Mouse (Mus musculus): ENCODE measurements around the gene Ppara. TPM values are rescaled to one million over a fixed set of nuclear protein-coding genes. Genes with fewer than 3 reads are reported as not detected.

Ppara gene
- total and polyA plus RNA-seq, 3 experiments: 12.9 to 60.7 (median 53.1) TPM

DNA sequence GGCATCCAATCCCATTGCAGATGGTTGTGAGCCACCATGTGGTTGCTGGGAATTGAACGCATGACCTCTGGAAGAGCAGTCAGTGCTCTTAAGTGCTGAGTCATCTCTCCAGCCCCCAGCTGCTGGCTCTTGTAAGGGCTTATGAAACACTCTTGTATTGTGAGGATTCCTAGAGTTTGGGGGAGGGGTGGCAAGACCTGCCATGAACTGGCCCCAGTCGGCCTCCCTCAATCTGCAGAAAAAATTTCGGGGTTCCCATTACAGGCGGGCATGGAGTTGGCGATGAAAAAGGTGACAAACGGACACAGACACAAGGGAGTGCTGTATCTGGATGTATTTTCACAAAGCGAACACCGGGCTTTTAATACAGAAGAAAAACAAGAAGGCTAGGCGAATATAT is 21.4 kb upstream of the Ppara start:
- Histone ChIP-seq H3K27me3 (ENCODE audit: control insufficient read depth, insufficient read depth, low read length) (no peaks in the 10 kb centered on the region), H3K27ac (no peak overlapping the region), H3K9ac (ENCODE audit: low read depth, low read length) (no peak overlapping the region), H3K36me3 (ENCODE audit: control insufficient read depth, insufficient read depth, low read length) (no peaks in the 10 kb centered on the region), H3K4me1 (ENCODE audit: control insufficient read depth, insufficient read depth, low read length) (peaks cover 9% of the 10 kb centered on the region), H3K79me2 (replicated peaks; ENCODE audit: control insufficient read depth, insufficient read depth, low read length) (no peaks in the 10 kb centered on the region), H3K4me3 (no peak overlapping the region)
- TF ChIP-seq EP300 (IDR thresholded peaks at IDR 0.05; ENCODE audit: insufficient read depth, low read depth, low read length): no peak
- TF ChIP-seq CTCF (IDR thresholded peaks at IDR 0.05): no peak
- TF ChIP-seq POLR2A (IDR thresholded peaks at IDR 0.05; ENCODE audit: insufficient read depth, low read depth, low read length): no peak
- 88% methylated on average over 9 of the region's 9 CpGs for WGBS
- DNase-seq: no peak
- intact Hi-C loops (cut with DNase I): no loop called here

- Histone ChIP-seq H3K79me2 (replicated peaks; ENCODE audit: control insufficient read depth, insufficient read depth, low read length) (no peaks in the 10 kb centered on the region), H3K4me1 (ENCODE audit: control insufficient read depth, insufficient read depth, low read length) (peaks cover under 1% of the 10 kb centered on the region; the same call in 1 of the 2 replicates), H3K27me3 (ENCODE audit: control insufficient read depth, insufficient read depth, low read length) (no peaks in the 10 kb centered on the region), H3K27ac (no peak overlapping the region), H3K36me3 (ENCODE audit: control insufficient read depth, insufficient read depth, low read length) (no peaks in the 10 kb centered on the region), H3K9ac (ENCODE audit: low read depth, low read length) (no peak overlapping the region), H3K4me3 (no peak overlapping the region)
- TF ChIP-seq CTCF (IDR thresholded peaks at IDR 0.05): no peak
- TF ChIP-seq POLR2A (IDR thresholded peaks at IDR 0.05; ENCODE audit: insufficient read depth, low read depth, low read length): no peak
- no peak for TF ChIP-seq EP300 (IDR thresholded peaks at IDR 0.05; ENCODE audit: insufficient read depth, low read depth, low read length)
- intact Hi-C loops (cut with DNase I): loop anchor here (5.0 kb wide), 2 partner anchors 97 to 322 kb away; partner anchors contain the start of gene Cdpf1
- 88% methylated on average over 3 of the region's 3 CpGs for WGBS
- no peak for DNase-seq
Observed at GRCm38 (mm10) chr15:85715059-85715458, 19.7 kb upstream of the Ppara start.

- intact Hi-C loops (cut with DNase I): loop anchor here (1.0 to 5.0 kb wide), 3 partner anchors 96 to 321 kb away; partner anchors contain the start of gene Cdpf1
- WGBS: 5% methylated on average over 7 of the region's 7 CpGs
- TF ChIP-seq POLR2A (IDR thresholded peaks at IDR 0.05; ENCODE audit: insufficient read depth, low read depth, low read length): no peak
- TF ChIP-seq CTCF (IDR thresholded peaks at IDR 0.05): peak; percentile 91
- TF ChIP-seq EP300 (IDR thresholded peaks at IDR 0.05; ENCODE audit: insufficient read depth, low read depth, low read length): peak; percentile 96
- Histone ChIP-seq H3K27ac (no peak overlapping the region), H3K4me1 (ENCODE audit: control insufficient read depth, insufficient read depth, low read length) (no peaks in the 10 kb centered on the region), H3K9ac (ENCODE audit: low read depth, low read length) (no peak overlapping the region), H3K36me3 (ENCODE audit: control insufficient read depth, insufficient read depth, low read length) (no peaks in the 10 kb centered on the region), H3K27me3 (ENCODE audit: control insufficient read depth, insufficient read depth, low read length) (no peaks in the 10 kb centered on the region), H3K4me3 (no peak overlapping the region), H3K79me2 (replicated peaks; ENCODE audit: control insufficient read depth, insufficient read depth, low read length) (no peaks in the 10 kb centered on the region)
- peak; percentile 79 to 88 for DNase-seq
Observed at GRCm38 (mm10) chr15:85716045-85716444, 18.7 kb upstream of the Ppara start.

GRCm38 (mm10) chr15:85716591-85716990 is 18.2 kb upstream of the Ppara start:
- Histone ChIP-seq H3K9ac (ENCODE audit: low read depth, low read length) (no peak overlapping the region), H3K27ac (peak overlapping the region; percentile 38), H3K4me3 (no peak overlapping the region), H3K36me3 (ENCODE audit: control insufficient read depth, insufficient read depth, low read length) (no peaks in the 10 kb centered on the region), H3K79me2 (replicated peaks; ENCODE audit: control insufficient read depth, insufficient read depth, low read length) (no peaks in the 10 kb centered on the region), H3K27me3 (ENCODE audit: control insufficient read depth, insufficient read depth, low read length) (no peaks in the 10 kb centered on the region), H3K4me1 (ENCODE audit: control insufficient read depth, insufficient read depth, low read length) (no peaks in the 10 kb centered on the region)
- 72% methylated on average over 5 of the region's 5 CpGs for WGBS
- TF ChIP-seq CTCF (IDR thresholded peaks at IDR 0.05) (no peak), POLR2A (IDR thresholded peaks at IDR 0.05; ENCODE audit: insufficient read depth, low read depth, low read length) (no peak), EP300 (IDR thresholded peaks at IDR 0.05; ENCODE audit: insufficient read depth, low read depth, low read length) (no peak)
- intact Hi-C loops (cut with DNase I): loop anchor here (1.0 to 5.0 kb wide), 3 partner anchors 96 to 321 kb away; partner anchors contain the start of gene Cdpf1
- DNase-seq: no peak

DNA sequence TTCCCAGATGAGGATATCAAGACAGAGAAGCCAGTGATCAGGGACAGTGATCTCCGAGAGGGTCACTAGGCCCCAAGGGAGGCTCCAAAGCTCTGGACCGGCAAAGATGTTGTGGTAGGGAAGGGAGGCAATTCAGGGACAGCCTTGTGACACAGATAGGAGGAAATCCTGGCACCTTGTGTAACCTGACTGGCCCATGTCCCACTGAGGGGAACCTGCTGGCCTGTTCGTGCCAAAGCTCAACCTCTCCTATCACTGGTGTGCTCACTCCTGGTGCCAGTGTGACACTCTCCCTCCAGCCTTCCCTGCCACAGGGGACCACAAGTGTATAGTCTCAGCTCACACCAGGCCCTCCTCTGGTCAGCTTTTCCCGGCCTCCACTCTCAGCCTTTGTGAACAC is 17.8 kb upstream of the Ppara start:
- Histone ChIP-seq H3K27me3 (ENCODE audit: control insufficient read depth, insufficient read depth, low read length) (no peaks in the 10 kb centered on the region), H3K79me2 (replicated peaks; ENCODE audit: control insufficient read depth, insufficient read depth, low read length) (no peaks in the 10 kb centered on the region), H3K9ac (ENCODE audit: low read depth, low read length) (no peak overlapping the region), H3K4me3 (no peak overlapping the region), H3K4me1 (ENCODE audit: control insufficient read depth, insufficient read depth, low read length) (no peaks in the 10 kb centered on the region), H3K27ac (peak overlapping the region; percentile 38), H3K36me3 (ENCODE audit: control insufficient read depth, insufficient read depth, low read length) (no peaks in the 10 kb centered on the region)
- WGBS: 36% methylated on average over 4 of the region's 4 CpGs
- TF ChIP-seq CTCF (IDR thresholded peaks at IDR 0.05) (no peak), POLR2A (IDR thresholded peaks at IDR 0.05; ENCODE audit: insufficient read depth, low read depth, low read length) (no peak), EP300 (IDR thresholded peaks at IDR 0.05; ENCODE audit: insufficient read depth, low read depth, low read length) (peak; percentile 89)
- DNase-seq: peak in 1 of 2 experiments; percentile 63
- intact Hi-C loops (cut with DNase I): loop anchor here (5.0 kb wide), 2 partner anchors 95 to 320 kb away; partner anchors contain the start of gene Cdpf1

GRCm38 (mm10) chr15:85717800-85718199 is 17.0 kb upstream of the Ppara start:
- Histone ChIP-seq H3K27ac (peak overlapping the region; percentile 40), H3K27me3 (ENCODE audit: control insufficient read depth, insufficient read depth, low read length) (no peaks in the 10 kb centered on the region), H3K4me3 (no peak overlapping the region), H3K79me2 (replicated peaks; ENCODE audit: control insufficient read depth, insufficient read depth, low read length) (no peaks in the 10 kb centered on the region), H3K36me3 (ENCODE audit: control insufficient read depth, insufficient read depth, low read length) (no peaks in the 10 kb centered on the region), H3K4me1 (ENCODE audit: control insufficient read depth, insufficient read depth, low read length) (no peaks in the 10 kb centered on the region), H3K9ac (ENCODE audit: low read depth, low read length) (no peak overlapping the region)
- 51% methylated on average over 2 of the region's 2 CpGs for WGBS
- DNase-seq: peak in 1 of 2 experiments; percentile 46
- intact Hi-C loops (cut with DNase I): loop anchor here (5.0 kb wide), 2 partner anchors 95 to 320 kb away; partner anchors contain the start of gene Cdpf1
- TF ChIP-seq POLR2A (IDR thresholded peaks at IDR 0.05; ENCODE audit: insufficient read depth, low read depth, low read length) (no peak), EP300 (IDR thresholded peaks at IDR 0.05; ENCODE audit: insufficient read depth, low read depth, low read length) (0 out of 2 replicates have a peak, but pooled peaks have one; percentile 53), CTCF (IDR thresholded peaks at IDR 0.05) (peak; percentile 47)
